Mouse (Mus musculus) neutrophil, adult 83 days (primary cell): ENCODE data around the gene Herc2. TPM values are rescaled to one million over a fixed set of nuclear protein-coding genes. Genes with fewer than 3 reads are reported as not detected.

ENCODE experiments used
- total RNA-seq, 2 experiments: library from RNA; stranded (reverse); gene quantifications; one replicate each; pipeline ENCODE4 v1.2.4; 2023

Gene Herc2
- total RNA-seq: 10 to 100 TPM; 43.7 to 45.5 TPM

DNA sequence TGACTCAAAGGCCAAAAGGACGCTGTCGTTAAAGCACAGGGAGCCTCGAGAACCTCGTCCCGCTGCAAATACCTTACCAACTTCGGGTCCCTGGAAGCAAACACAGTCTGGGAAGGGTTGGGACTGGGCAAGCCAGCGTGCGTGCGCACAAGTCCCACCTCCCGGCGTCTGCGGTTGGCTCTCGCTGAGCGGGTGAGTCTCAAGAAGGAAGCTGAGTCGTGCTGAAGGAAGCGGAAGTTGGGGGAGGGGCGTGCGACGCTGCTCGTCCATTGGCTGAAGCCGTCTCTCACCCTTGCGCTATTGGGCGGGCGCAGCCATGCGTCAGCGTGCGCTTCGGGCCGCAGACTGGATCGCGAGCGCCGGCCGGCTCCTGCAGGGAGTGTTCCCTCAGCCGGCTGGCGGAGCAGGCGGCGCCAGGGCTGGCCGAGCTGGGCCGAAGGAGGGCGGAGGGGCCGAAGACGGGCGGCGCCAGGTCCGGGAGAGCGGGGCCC lies at the start of gene Herc2:
Gene Herc2 (plus strand): TSS at position 366 of the 491 bp plus-strand sequence.

DNA sequence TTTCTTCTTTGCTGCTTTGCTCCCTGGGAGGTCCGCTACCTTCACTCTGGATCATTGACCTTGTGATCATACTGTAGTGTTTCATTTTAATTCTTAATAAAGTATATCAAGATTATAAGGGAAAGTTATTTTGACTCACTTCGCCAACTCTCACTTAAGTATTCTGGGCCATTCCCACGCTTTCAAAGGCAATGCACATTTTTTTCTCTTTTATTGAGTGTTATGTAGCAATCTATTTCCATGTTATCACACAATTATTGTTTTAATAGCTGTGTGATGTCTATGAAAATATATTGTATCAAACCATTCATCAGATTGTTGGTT lies 30.1 kb upstream of the Herc2 start, which contains the start of gene Nipa1:
Gene Nipa1 (minus strand): TSS at position 25 of the 324 bp plus-strand sequence.

DNA sequence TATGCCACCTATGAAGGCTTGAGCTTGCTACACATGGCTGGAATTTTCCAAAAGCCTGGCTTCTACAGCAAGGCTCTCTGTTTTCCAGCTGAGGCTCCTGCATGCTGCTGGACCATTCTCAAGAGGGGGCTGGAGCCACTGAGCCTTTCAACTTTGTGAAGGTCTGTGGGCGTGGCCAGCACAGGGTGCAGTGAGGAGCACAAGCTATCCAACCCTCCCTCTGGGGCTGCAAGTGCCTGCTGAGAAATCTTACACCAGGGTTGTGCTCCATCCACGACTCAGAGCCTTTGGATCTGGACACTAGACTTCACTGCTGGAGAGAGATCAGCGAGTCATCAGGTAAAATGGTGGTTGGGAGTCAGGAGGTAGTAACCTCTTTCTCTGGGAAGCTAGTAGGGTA lies 189.5 kb downstream of the Herc2 start, which contains the start of gene Oca2:
Gene Oca2 (plus strand): TSS at position 218 of the 400 bp plus-strand sequence.

Other genes starting within 250 kb of the Herc2 start
- gene Cyfip1, start 208.5 kb upstream of the Herc2 start, total RNA-seq: 10 to 100 TPM; 73.2 to 80.2 TPM
- 10 to 100 TPM; 25.4 to 25.5 TPM for gene Nipa2, start 87.7 kb upstream of the Herc2 start, total RNA-seq
- gene Nipa1, start 30.2 kb upstream of the Herc2 start, total RNA-seq: 1 to 10 TPM; 1.8 to 4.8 TPM
- not detected for gene Oca2, start 189.6 kb downstream of the Herc2 start, total RNA-seq